Mouse (Mus musculus) lung, postnatal 0 days (tissue): Measurements from ENCODE around the gene Fam219a.

Source experiments
- CTCF ChIP-seq: IDR thresholded peaks from 2 replicates; pipeline ENCODE4 v1.5.1; 2016; ENCODE audit warnings: antibody characterized with exemption, mild to moderate bottlenecking
- EP300 ChIP-seq: IDR thresholded peaks from 2 replicates; pipeline ENCODE4 v1.6.1; 2016; ENCODE audit warnings: antibody characterized with exemption, mild to moderate bottlenecking, control low read depth

GRCm38 (mm10) chr4:41471384-41471689 is 98.0 kb downstream of the Fam219a start:
- no peak for TF ChIP-seq EP300
- no peak for TF ChIP-seq CTCF
